Mouse (Mus musculus): Measurements from ENCODE around the gene Pygb.

DNA sequence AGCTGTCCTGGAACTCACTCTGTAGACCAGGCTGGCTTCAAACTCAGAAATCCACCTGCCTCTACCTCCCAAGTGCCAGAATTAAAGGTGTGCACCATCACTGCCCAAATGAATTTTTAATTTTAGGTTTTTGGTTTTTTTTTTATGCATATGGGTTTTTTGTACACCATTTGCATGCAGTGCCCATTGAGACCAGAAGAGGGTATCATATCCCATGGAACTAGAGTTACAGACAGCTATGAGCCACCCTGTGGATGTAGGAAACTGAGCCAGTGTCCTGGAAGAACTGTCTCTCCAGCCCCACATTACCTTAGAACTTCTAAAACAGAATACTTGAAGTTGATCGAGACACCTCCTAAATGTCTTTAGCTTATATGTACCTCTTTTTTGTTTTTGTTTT, 16.5 kb downstream of the Pygb start:
- no peak for TF ChIP-seq TAL1 (IDR thresholded peaks at IDR 0.05; ENCODE audit: low read length)
- no peak for TF ChIP-seq GATA1 (IDR thresholded peaks at IDR 0.05; ENCODE audit: low read length)
